Mouse (Mus musculus) c-Kit-positive CD71-positive TER-119-negative erythroid progenitor cells, embryonic 14.5 days (primary cell): Measurements from ENCODE around the gene Gm21679.
"Not testable (repeated sequence)": the region's sequence is repeated elsewhere in the genome, so short reads cannot be mapped to it uniquely, and the experiment has no call there.

Experiments
- DNase-seq: peaks from one replicate; pipeline ENCODE4 v3.0.0-alpha.2; 2013; ENCODE audit warnings: low read depth

The Gm21679 gene

DNA sequence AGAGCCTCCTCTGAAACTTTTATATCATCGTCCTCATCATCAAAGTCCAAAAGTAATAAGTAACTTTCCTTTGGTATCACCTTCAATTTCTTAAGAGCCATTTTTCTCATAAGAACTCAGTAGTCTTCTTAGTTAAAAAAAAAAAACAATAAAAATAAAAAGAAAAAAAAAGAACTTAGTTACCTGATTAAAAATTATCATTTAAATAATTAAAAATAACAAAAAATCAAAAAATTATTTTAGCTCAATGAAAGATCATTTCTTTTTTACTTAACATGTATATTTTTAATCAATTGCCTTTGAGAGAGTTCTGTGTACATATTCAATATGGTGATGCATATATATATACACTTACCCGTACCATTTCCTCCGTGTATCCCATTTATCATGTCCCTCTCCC, at the start of gene Gm21679:
Gene Gm21679, minus strand, starts transcription at position 101 of the 400 bp plus-strand sequence.
- not testable (repeated sequence) for DNase-seq
